Mouse (Mus musculus) heart, embryonic 10.5 days (tissue): ENCODE data around the gene Gm20388. TPM values are rescaled to one million over a fixed set of nuclear protein-coding genes. Genes with fewer than 3 reads are reported as not detected.
"Not testable (repeated sequence)": the region's sequence is repeated elsewhere in the genome, so short reads cannot be mapped to it uniquely, and the experiment has no call there.

Experiments used
- DNase-seq: peaks from one replicate; pipeline ENCODE4 v3.0.0-alpha.2; 2017; ENCODE audit warnings: low spot score
- H3K27ac ChIP-seq: fragments of 300-500 bp; sonication (generic); 2 replicates; pipeline ENCODE4 v1.5.1; 2016; ENCODE audit warnings: mild to moderate bottlenecking
- H3K27me3 ChIP-seq: fragments of 300-500 bp; sonication (generic); 2 replicates; pipeline ENCODE4 v1.6.1; 2016; ENCODE audit warnings: mild to moderate bottlenecking; ENCODE audit not compliant: poor library complexity, insufficient read depth, severe bottlenecking
- H3K36me3 ChIP-seq: fragments of 300-500 bp; sonication (generic); 2 replicates; pipeline ENCODE4 v1.6.1; 2016; ENCODE audit warnings: mild to moderate bottlenecking, moderate library complexity
- H3K4me1 ChIP-seq: fragments of 300-500 bp; sonication (generic); 2 replicates; pipeline ENCODE4 v1.6.1; 2016; ENCODE audit warnings: mild to moderate bottlenecking
- H3K4me3 ChIP-seq: fragments of 300-500 bp; sonication (generic); 2 replicates; pipeline ENCODE4 v1.5.1; 2016; ENCODE audit warnings: mild to moderate bottlenecking, moderate library complexity
- H3K9me3 ChIP-seq: fragments of 300-500 bp; sonication (generic); 2 replicates; pipeline ENCODE4 v1.6.1; 2016; ENCODE audit warnings: mild to moderate bottlenecking, moderate library complexity
- WGBS: fragments of 180-500 bp; shearing (Covaris S2); methylation state at CpG from one replicate; pipeline ENCODE4 v1.1.7; 2016; 5-methylcytosine and 5-hydroxymethylcytosine counted together
- polyA plus RNA-seq: library from polyadenylated mRNA; unstranded; fragments of >200 nt; fragmentation: Nextera tagmentation; extraction: Ambion mirVana; gene quantifications from 2 replicates; pipeline ENCODE4 v1.2.1, GENCODE M21; 2016

Gm20388 gene
- polyA plus RNA-seq, 1 experiment from 2014 or later, result 4.5 TPM

GRCm38 (mm10) chr8:123805718-123806373 is 3895.2 kb downstream of the Gm20388 start, which contains the start of gene Rab4a:
Gene Rab4a (plus strand): TSS chr8:123805985.
- peak; percentile 93 for DNase-seq
- under 1% methylated on average over 48 of the region's 48 CpGs for WGBS
- H3K4me3 ChIP-seq, result peak within 1 kb of the TSS; percentile 93
- H3K9me3 ChIP-seq, result no peaks in the 10 kb centered on the region; the same call in 1 of the 2 replicates
- no peaks in the 10 kb centered on the region for H3K36me3 ChIP-seq
- H3K27me3 ChIP-seq, result no peaks in the 10 kb centered on the region
- peaks cover 31% of the 10 kb centered on the region for H3K4me1 ChIP-seq
- H3K27ac ChIP-seq, result peak within 1 kb of the TSS; percentile 95

GRCm38 (mm10) chr8:123806374-123806935 is 3895.8 kb downstream of the Gm20388 start:
- H3K4me1 ChIP-seq, result peaks cover 31% of the 10 kb centered on the region
- WGBS, result 3% methylated on average over 12 of the region's 12 CpGs
- no peaks in the 10 kb centered on the region for H3K27me3 ChIP-seq
- no peaks in the 10 kb centered on the region for H3K9me3 ChIP-seq
- no peak for DNase-seq
- peak overlapping the region; percentile 93 for H3K4me3 ChIP-seq
- no peaks in the 10 kb centered on the region for H3K36me3 ChIP-seq
- H3K27ac ChIP-seq, result peak overlapping the region; percentile 95

DNA sequence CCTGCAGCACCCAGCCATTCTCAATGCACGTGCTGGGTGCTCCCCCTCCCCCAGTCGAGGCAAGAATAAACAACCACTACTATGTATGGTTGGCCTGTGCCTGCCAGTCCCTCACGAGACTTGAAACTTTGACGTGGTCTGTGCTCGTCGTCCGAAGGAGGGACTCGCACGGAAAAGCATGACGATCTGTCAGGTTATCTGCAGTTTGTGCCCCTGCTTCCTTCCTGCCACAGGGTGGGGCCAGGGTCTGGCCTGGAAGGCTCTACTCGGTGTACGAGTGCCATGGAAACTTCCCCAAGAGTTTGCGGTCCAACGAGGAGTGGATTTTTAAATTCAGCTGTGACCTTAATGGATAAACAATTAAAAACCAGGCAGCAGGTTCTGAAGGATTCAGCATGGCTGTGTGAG is 3896.4 kb downstream of the Gm20388 start:
- Histone ChIP-seq H3K4me1 (peaks cover 31% of the 10 kb centered on the region), H3K27me3 (no peaks in the 10 kb centered on the region), H3K36me3 (no peaks in the 10 kb centered on the region), H3K9me3 (no peaks in the 10 kb centered on the region), H3K27ac (peak overlapping the region; percentile 95), H3K4me3 (peak overlapping the region; percentile 93)
- WGBS, result 6% methylated on average over 14 of the region's 14 CpGs
- peak; percentile 90 for DNase-seq

GRCm38 (mm10) chr8:123807852-123808573 is 3897.4 kb downstream of the Gm20388 start:
- 74% methylated on average over 6 of the region's 6 CpGs for WGBS
- Histone ChIP-seq H3K36me3 (no peaks in the 10 kb centered on the region), H3K4me1 (peaks cover 31% of the 10 kb centered on the region), H3K27ac (no peak overlapping the region), H3K9me3 (no peaks in the 10 kb centered on the region), H3K4me3 (no peak overlapping the region), H3K27me3 (no peaks in the 10 kb centered on the region)
- no peak for DNase-seq

GRCm38 (mm10) chr8:123808671-123809070 is 3898.0 kb downstream of the Gm20388 start:
- Histone ChIP-seq H3K27me3 (no peaks in the 10 kb centered on the region), H3K36me3 (no peaks in the 10 kb centered on the region), H3K4me3 (no peak overlapping the region), H3K27ac (no peak overlapping the region), H3K4me1 (peaks cover 37% of the 10 kb centered on the region), H3K9me3 (no peaks in the 10 kb centered on the region)
- 79% methylated on average over 7 of the region's 7 CpGs for WGBS
- no peak for DNase-seq

- H3K4me1 ChIP-seq, result peaks cover 44% of the 10 kb centered on the region
- WGBS, result 85% methylated on average over 4 of the region's 4 CpGs
- DNase-seq, H3K27ac ChIP-seq, H3K27me3 ChIP-seq, H3K4me3 ChIP-seq, H3K36me3 ChIP-seq, H3K9me3 ChIP-seq: not testable (repeated sequence)
Observed at GRCm38 (mm10) chr8:123809342-123809741, 3898.7 kb downstream of the Gm20388 start.

DNA sequence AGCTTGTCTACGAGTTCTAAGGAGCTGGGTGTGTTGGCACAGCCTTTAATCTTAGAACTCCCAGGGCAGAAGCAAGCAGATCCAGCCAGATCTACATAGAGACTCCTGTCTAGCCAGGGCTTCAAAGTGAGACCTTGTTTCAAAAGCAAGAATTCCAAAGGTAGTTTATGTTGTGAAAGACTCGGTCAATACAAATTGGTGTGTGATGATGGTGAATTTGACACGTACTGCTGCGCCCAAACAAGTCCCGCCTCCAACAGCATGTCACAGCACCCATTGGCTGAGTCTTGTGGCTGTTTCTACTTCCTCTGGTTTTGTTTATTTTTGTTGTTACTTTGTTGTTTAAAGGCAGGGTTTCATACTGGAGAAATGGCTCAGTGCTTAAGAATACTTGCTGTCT is 3901.6 kb downstream of the Gm20388 start:
- H3K4me3 ChIP-seq, result no peak overlapping the region
- no peaks in the 10 kb centered on the region for H3K27me3 ChIP-seq
- H3K36me3 ChIP-seq, result peaks cover 3% of the 10 kb centered on the region; the same call in 1 of the 2 replicates
- WGBS, result 81% methylated on average over 5 of the region's 5 CpGs
- H3K4me1 ChIP-seq, result peaks cover 44% of the 10 kb centered on the region
- H3K27ac ChIP-seq, result no peak overlapping the region
- DNase-seq, result no peak
- H3K9me3 ChIP-seq, result no peaks in the 10 kb centered on the region

- Histone ChIP-seq H3K27ac (0 out of 2 replicates have a peak overlapping the region, but pooled peaks have one; percentile 42), H3K36me3 (peaks cover 8% of the 10 kb centered on the region; the same call in 1 of the 2 replicates), H3K9me3 (no peaks in the 10 kb centered on the region), H3K4me1 (peaks cover 39% of the 10 kb centered on the region), H3K4me3 (no peak overlapping the region), H3K27me3 (no peaks in the 10 kb centered on the region)
- DNase-seq, result no peak
- 81% methylated on average over 16 of the region's 16 CpGs for WGBS
Observed at GRCm38 (mm10) chr8:123813173-123813891, 3902.7 kb downstream of the Gm20388 start.

- no peak for DNase-seq
- Histone ChIP-seq H3K9me3 (no peaks in the 10 kb centered on the region), H3K27me3 (no peaks in the 10 kb centered on the region), H3K27ac (0 out of 2 replicates have a peak overlapping the region, but pooled peaks have one; percentile 42), H3K4me1 (peaks cover 36% of the 10 kb centered on the region), H3K36me3 (peaks cover 14% of the 10 kb centered on the region; the same call in 1 of the 2 replicates), H3K4me3 (no peak overlapping the region)
- WGBS, result 82% methylated on average over 4 of the region's 4 CpGs
Observed at GRCm38 (mm10) chr8:123813892-123814266, 3903.2 kb downstream of the Gm20388 start.

DNA sequence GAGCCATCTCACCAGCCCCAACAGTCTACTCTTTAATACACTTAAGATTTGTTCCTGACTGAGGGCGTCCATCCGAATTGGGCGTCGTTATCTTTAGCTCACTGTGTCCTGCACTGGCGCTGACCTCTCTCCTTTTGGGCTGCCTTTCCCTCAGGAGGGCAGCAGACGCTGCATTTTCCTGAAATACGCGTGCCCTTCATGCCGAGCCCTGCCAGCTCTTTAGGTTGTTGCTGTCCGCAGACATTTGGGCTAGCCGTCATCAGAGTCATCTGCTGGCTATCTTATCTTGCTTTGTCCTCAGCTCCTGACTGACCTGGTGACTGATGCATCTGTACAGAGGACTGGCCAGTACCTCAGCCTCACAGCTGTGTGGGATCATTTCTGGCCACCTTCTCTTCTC is 3904.7 kb downstream of the Gm20388 start:
- Histone ChIP-seq H3K27me3 (no peaks in the 10 kb centered on the region), H3K27ac (0 out of 2 replicates have a peak overlapping the region, but pooled peaks have one; percentile 23), H3K4me3 (no peak overlapping the region), H3K36me3 (peaks cover 23% of the 10 kb centered on the region), H3K4me1 (peaks cover 34% of the 10 kb centered on the region), H3K9me3 (no peaks in the 10 kb centered on the region)
- WGBS, result 44% methylated on average over 11 of the region's 11 CpGs
- DNase-seq, result no peak

GRCm38 (mm10) chr8:123816939-123817338 is 3906.3 kb downstream of the Gm20388 start:
- H3K27ac ChIP-seq, result no peak overlapping the region
- 83% methylated on average over 8 of the region's 8 CpGs for WGBS
- no peaks in the 10 kb centered on the region for H3K9me3 ChIP-seq
- no peak overlapping the region for H3K4me3 ChIP-seq
- peaks cover 23% of the 10 kb centered on the region for H3K36me3 ChIP-seq
- DNase-seq, result no peak
- peaks cover 34% of the 10 kb centered on the region for H3K4me1 ChIP-seq
- H3K27me3 ChIP-seq, result no peaks in the 10 kb centered on the region

DNA sequence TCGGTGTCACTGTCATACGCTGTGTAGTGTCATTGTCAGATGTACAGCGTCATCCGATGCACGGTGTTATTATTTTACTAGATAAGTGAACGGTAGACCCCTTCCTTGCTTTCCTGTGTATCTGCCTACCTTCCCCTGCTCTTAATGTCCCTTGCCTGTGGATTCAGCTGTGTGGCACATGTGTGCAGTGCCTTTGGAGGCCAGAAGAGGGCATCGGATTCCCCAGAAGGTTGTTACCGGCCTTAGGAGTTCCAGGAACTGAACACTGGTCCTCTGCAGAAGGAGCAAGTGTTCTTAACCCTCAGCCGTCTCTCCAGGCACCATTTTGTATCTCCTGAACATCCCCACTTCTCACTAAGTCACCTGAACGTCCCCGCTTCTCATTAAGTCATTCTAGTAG is 3907.1 kb downstream of the Gm20388 start:
- H3K36me3 ChIP-seq, result peaks cover 31% of the 10 kb centered on the region

More for the DNA sequence above, 3907.1 kb downstream of the Gm20388 start:
- 84% methylated on average over 11 of the region's 11 CpGs for WGBS
- Histone ChIP-seq H3K4me1 (peaks cover 34% of the 10 kb centered on the region), H3K4me3 (no peak overlapping the region), H3K27me3 (no peaks in the 10 kb centered on the region), H3K27ac (no peak overlapping the region), H3K9me3 (no peaks in the 10 kb centered on the region)
- DNase-seq, result no peak
